Mouse (Mus musculus): ENCODE results near the gene Tatdn2. TPM values are rescaled to one million over a fixed set of nuclear protein-coding genes. Genes with fewer than 3 reads are reported as not detected.

The Tatdn2 gene
- total RNA-seq (2021): 10 to 100 TPM; 71.2 to 75.5 TPM

GRCm38 (mm10) chr6:113696582-113697221, at the start of gene Tatdn2:
Gene Tatdn2, plus strand, starts transcription at chr6:113697050.
- intact Hi-C loops (cut with DNase I): loop anchor here (5.0 kb wide), 1 partner anchor 59 kb away; the partner anchor contains the start of gene Irak2
- DNase-seq (ENCODE audit: low spot score in 2 of 2): peak; percentile 95 to 97

GRCm38 (mm10) chr6:113649346-113650196, 47.3 kb upstream of the Tatdn2 start:
- intact Hi-C loops (cut with DNase I): no loop called here
- no peak for DNase-seq (ENCODE audit: low spot score in 2 of 2)

- DNase-seq (ENCODE audit: low spot score in 2 of 2): no peak
- intact Hi-C loops (cut with DNase I): no loop called here
Measured at GRCm38 (mm10) chr6:113650197-113650640, 46.6 kb upstream of the Tatdn2 start.

- no peak for DNase-seq (ENCODE audit: low spot score in 2 of 2)
- intact Hi-C loops (cut with DNase I): no loop called here
Measured at GRCm38 (mm10) chr6:113651626-113652025, 45.2 kb upstream of the Tatdn2 start.

- intact Hi-C loops (cut with DNase I): no loop called here
- DNase-seq (ENCODE audit: low spot score in 2 of 2): no peak
Measured at GRCm38 (mm10) chr6:113653551-113653950, 43.3 kb upstream of the Tatdn2 start.

- no peak for DNase-seq (ENCODE audit: low spot score in 2 of 2)
- intact Hi-C loops (cut with DNase I): no loop called here
Measured at GRCm38 (mm10) chr6:113654102-113654501, 42.7 kb upstream of the Tatdn2 start.

- no peak for DNase-seq (ENCODE audit: low spot score in 2 of 2)
Measured at GRCm38 (mm10) chr6:113654753-113655397, 42.0 kb upstream of the Tatdn2 start.

GRCm38 (mm10) chr6:113655475-113655874, 41.4 kb upstream of the Tatdn2 start:
- DNase-seq (ENCODE audit: low spot score in 2 of 2): no peak
- intact Hi-C loops (cut with DNase I): no loop called here

More at GRCm38 (mm10) chr6:113654753-113655397, 42.0 kb upstream of the Tatdn2 start:
- intact Hi-C loops (cut with DNase I): no loop called here

- DNase-seq (ENCODE audit: low spot score in 2 of 2): no peak
- intact Hi-C loops (cut with DNase I): no loop called here
Measured at GRCm38 (mm10) chr6:113656847-113657246, 40.0 kb upstream of the Tatdn2 start.

GRCm38 (mm10) chr6:113658226-113658625, 38.6 kb upstream of the Tatdn2 start:
- DNase-seq (ENCODE audit: low spot score in 2 of 2): no peak
- intact Hi-C loops (cut with DNase I): no loop called here

- intact Hi-C loops (cut with DNase I): no loop called here
Measured at GRCm38 (mm10) chr6:113659648-113660491, 37.0 kb upstream of the Tatdn2 start.

GRCm38 (mm10) chr6:113660492-113661352, 36.1 kb upstream of the Tatdn2 start:
- intact Hi-C loops (cut with DNase I): no loop called here

More at GRCm38 (mm10) chr6:113659648-113660491, 37.0 kb upstream of the Tatdn2 start:
- DNase-seq (ENCODE audit: low spot score in 2 of 2): no peak

GRCm38 (mm10) chr6:113661353-113662241, 35.3 kb upstream of the Tatdn2 start:
- DNase-seq (ENCODE audit: low spot score in 2 of 2): no peak
- intact Hi-C loops (cut with DNase I): no loop called here

More at GRCm38 (mm10) chr6:113660492-113661352, 36.1 kb upstream of the Tatdn2 start:
- DNase-seq (ENCODE audit: low spot score in 2 of 2): no peak

- intact Hi-C loops (cut with DNase I): no loop called here
- DNase-seq (ENCODE audit: low spot score in 2 of 2): no peak
Measured at GRCm38 (mm10) chr6:113662964-113663700, 33.7 kb upstream of the Tatdn2 start.

- no peak for DNase-seq (ENCODE audit: low spot score in 2 of 2)
- intact Hi-C loops (cut with DNase I): no loop called here
Measured at GRCm38 (mm10) chr6:113664305-113664704, 32.5 kb upstream of the Tatdn2 start.

GRCm38 (mm10) chr6:113667611-113668122, 29.2 kb upstream of the Tatdn2 start:
- DNase-seq (ENCODE audit: low spot score in 2 of 2): no peak
- intact Hi-C loops (cut with DNase I): no loop called here
